Mouse (Mus musculus) G1E (cell line): ENCODE data around the gene Loxl3. TPM values are rescaled to one million over a fixed set of nuclear protein-coding genes. Genes with fewer than 3 reads are reported as not detected.
A peak's percentile ranks its signal among the peaks of the same experiment; 100 is the strongest.

ENCODE experiments used
- ATAC-seq: 2 replicates; pipeline ENCODE4 v1.8.0; 2016; ENCODE audit warnings: mild to moderate bottlenecking; ENCODE audit not compliant: insufficient number of reproducible peaks, poor library complexity, low FRiP score, severe bottlenecking; ENCODE audit errors: extremely low read depth
- DNase-seq: peaks from one replicate; pipeline ENCODE4 v3.0.0; 2012; ENCODE audit warnings: low spot score
- H3K27me3 ChIP-seq: 2 replicates; pipeline ENCODE4 v1.6.1; 2012; ENCODE audit warnings: mild to moderate bottlenecking, low read length, inconsistent platforms; ENCODE audit not compliant: insufficient read depth
- H3K36me3 ChIP-seq: replicated peaks from 2 replicates; pipeline ENCODE3; 2012; ENCODE audit warnings: mild to moderate bottlenecking, inconsistent platforms
- H3K4me1 ChIP-seq: 2 replicates; pipeline ENCODE4 v1.6.1; 2012; ENCODE audit warnings: low read depth, low read length, inconsistent platforms, mixed read lengths; ENCODE audit not compliant: insufficient read depth
- H3K4me3 ChIP-seq: 2 replicates; pipeline ENCODE4 v1.5.1; 2012; ENCODE audit warnings: low read depth, mild to moderate bottlenecking, inconsistent platforms, low read length, moderate library complexity, mixed read lengths
- H3K9me3 ChIP-seq: replicated peaks from 2 replicates; pipeline ENCODE4 v1.6.1; 2012; ENCODE audit warnings: inconsistent platforms
- CTCF ChIP-seq: IDR thresholded peaks from 2 replicates; pipeline ENCODE4 v1.5.1; 2012; ENCODE audit warnings: low read depth, low read length, inconsistent platforms, mixed read lengths
- GATA1 ChIP-seq: IDR thresholded peaks from 2 replicates; pipeline ENCODE4 v1.6.1; 2012; ENCODE audit warnings: borderline replicate concordance, low read length, inconsistent platforms, mixed read lengths
- GATA2 ChIP-seq: IDR thresholded peaks from 2 replicates; pipeline ENCODE4 v1.6.1; 2012; ENCODE audit warnings: low read depth, low read length, inconsistent platforms, borderline replicate concordance
- POLR2AphosphoS5 ChIP-seq: IDR thresholded peaks from 2 replicates; pipeline ENCODE4 v1.6.1; 2012; ENCODE audit warnings: low read depth, low read length, inconsistent platforms; ENCODE audit not compliant: insufficient replicate concordance
- TAL1 ChIP-seq: conservative IDR thresholded peaks from 2 replicates; pipeline ENCODE4 v1.6.1; 2012; ENCODE audit warnings: low read depth, low read length, inconsistent platforms, mixed read lengths
- polyA plus RNA-seq: library from polyadenylated mRNA; stranded (reverse); fragments of >175 nt; gene quantifications from 2 replicates; pipeline ENCODE4 v1.2.3, GENCODE M21; 2012
- total RNA-seq, 2 experiments: library from RNA; stranded (forward) in 1 of 2; stranded (reverse) in 1 of 2; fragments of 200-1000 nt in 1 of 2; fragments of >200 nt in 1 of 2; fragmentation: Nextera tagmentation in 1 of 2; gene quantifications; 2 replicates each; pipeline ENCODE4 v1.2.3; 2014 to 2017

Gene Loxl3
- total and polyA plus RNA-seq, 3 experiments, result 0.12 to 0.75 (median 0.71) TPM

DNA sequence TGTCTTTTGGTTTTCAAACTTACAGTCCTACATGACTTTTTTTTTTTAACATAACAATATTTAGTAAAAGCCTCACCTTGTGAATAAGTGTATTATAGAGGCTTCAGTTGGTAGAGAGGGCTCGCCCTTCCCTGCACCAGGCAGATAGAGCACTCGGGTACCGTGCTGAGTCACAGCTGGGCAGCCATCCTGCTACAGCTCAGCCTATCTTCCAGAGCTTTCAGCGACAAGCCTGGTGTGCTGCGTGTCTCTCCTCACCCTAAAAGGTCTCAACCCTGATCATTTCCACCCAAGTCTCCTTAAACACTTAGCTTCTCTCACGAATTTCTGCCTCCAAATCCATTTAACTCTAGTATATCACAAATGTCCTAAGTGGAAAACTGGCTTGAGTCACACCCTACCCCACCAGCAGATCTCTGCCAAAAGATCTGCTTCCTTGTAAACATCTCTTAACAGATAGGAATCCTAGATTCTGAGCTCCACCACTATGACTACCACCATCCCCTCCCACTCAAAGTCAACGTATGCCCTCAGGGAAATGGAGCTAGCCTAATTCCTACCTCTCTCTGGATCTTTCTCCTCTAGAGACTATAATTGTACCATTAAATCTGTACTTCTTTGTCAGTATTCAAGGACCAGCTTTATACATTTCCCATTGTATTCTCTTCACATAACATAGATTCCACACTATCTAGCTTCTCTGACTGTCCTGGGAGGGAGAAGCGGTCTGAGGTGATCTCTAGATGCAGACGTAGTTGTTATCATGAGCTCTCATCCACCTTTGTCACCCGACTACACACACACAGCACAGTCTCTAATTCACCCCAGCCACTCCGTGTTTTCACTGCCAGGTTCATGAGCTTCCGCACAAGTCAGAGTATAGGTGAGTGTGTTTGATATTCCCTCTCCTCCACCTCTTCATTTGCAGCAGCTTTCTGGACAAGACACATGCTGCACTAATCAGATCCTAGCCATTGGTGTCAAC is 19.2 kb upstream of the Loxl3 start:
- Histone ChIP-seq H3K36me3 (no peaks in the 10 kb centered on the region), H3K4me3 (peak overlapping the region; percentile 47; the same call in 1 of the 2 replicates)
- ATAC-seq, result peak; percentile 94

DNA sequence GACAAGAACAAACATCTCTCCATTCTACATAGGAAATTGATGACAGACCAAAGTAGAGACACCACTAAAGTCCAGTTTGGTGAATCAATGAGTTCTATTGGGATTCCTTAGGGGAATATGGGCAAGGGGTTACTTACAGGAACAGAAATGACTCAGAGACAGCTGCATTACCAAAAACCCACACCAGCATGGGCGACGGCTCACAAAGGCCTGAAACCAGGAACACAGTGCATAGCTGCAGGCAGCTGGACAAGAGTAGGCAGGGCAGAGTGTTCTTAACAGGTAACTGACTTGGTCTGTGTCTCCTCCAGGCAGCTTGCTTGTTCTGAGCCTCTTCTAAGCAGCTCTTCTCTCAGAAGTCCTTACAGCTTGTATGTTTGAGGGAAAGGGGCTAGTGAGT is 18.2 kb upstream of the Loxl3 start:
- Histone ChIP-seq H3K4me3 (no peak overlapping the region), H3K27me3 (no peaks in the 10 kb centered on the region), H3K9me3 (peaks cover 2% of the 10 kb centered on the region; the same call in 1 of the 2 replicates), H3K36me3 (no peaks in the 10 kb centered on the region), H3K4me1 (peaks cover 62% of the 10 kb centered on the region)
- DNase-seq (no peak), ATAC-seq (no peak)
- TF ChIP-seq TAL1, result no peak
- TF ChIP-seq POLR2AphosphoS5, result no peak
- no peak for TF ChIP-seq GATA1
- TF ChIP-seq CTCF, result no peak
- TF ChIP-seq GATA2, result no peak

More for the DNA sequence above, 19.2 kb upstream of the Loxl3 start:
- DNase-seq, result peak; percentile 44
- Histone ChIP-seq H3K27me3 (no peaks in the 10 kb centered on the region), H3K4me1 (peaks cover 61% of the 10 kb centered on the region), H3K9me3 (peaks cover 2% of the 10 kb centered on the region; the same call in 1 of the 2 replicates)
- TF ChIP-seq TAL1 (peak; percentile 38), POLR2AphosphoS5 (no peak), GATA1 (no peak), CTCF (no peak), GATA2 (no peak)

DNA sequence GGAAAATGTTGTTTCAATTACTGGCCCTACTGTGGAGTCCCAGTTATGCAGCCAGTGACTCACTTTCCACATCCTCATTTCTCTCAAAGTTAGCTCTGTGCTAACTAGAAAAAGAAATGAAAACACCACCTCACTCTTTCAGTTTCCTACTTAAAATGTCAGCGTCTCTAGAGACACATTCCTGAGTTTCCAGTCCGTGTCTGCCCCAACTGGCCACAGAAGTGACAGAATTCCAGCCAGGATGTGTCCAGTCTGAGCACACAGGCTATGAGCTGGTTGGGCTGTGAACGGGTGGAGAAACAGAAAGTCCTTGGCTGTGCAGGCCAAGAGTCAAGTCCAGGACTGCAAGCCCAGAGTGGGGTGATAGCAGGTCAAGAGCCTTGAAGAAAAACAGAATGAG is 16.8 kb upstream of the Loxl3 start:
- Histone ChIP-seq H3K36me3 (no peaks in the 10 kb centered on the region), H3K9me3 (peaks cover under 1% of the 10 kb centered on the region; the same call in 1 of the 2 replicates), H3K27me3 (no peaks in the 10 kb centered on the region), H3K4me1 (peaks cover 73% of the 10 kb centered on the region), H3K4me3 (no peak overlapping the region)
- ATAC-seq (no peak), DNase-seq (no peak)
- TF ChIP-seq CTCF, result no peak
- TF ChIP-seq TAL1, result no peak
- TF ChIP-seq POLR2AphosphoS5, result no peak
- no peak for TF ChIP-seq GATA2
- TF ChIP-seq GATA1, result no peak

DNA sequence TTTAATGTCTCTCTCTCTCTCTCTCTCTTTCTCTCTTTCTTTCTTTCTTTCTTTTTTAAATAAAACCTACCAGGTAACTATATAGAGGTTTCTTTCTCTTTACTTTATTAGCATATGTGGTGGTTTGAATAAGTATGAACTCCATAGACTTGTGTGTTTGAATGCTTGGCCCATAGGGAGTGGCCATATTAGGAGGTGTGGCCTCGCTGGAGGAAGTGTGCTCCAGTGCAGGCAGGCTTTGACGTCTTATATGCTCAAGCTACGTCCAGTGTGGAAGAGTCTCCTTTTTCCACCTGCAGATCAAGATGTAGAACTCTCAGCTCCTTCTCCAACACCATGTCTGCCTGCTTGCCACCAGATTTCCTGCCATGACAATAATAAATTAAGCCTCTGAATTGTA is 14.9 kb upstream of the Loxl3 start:
- Histone ChIP-seq H3K4me1 (peaks cover 80% of the 10 kb centered on the region), H3K9me3 (no peaks in the 10 kb centered on the region), H3K27me3 (no peaks in the 10 kb centered on the region), H3K36me3 (no peaks in the 10 kb centered on the region), H3K4me3 (no peak overlapping the region)
- TF ChIP-seq GATA2 (no peak), TAL1 (no peak), GATA1 (no peak), POLR2AphosphoS5 (no peak), CTCF (no peak)
- ATAC-seq (no peak), DNase-seq (no peak)

DNA sequence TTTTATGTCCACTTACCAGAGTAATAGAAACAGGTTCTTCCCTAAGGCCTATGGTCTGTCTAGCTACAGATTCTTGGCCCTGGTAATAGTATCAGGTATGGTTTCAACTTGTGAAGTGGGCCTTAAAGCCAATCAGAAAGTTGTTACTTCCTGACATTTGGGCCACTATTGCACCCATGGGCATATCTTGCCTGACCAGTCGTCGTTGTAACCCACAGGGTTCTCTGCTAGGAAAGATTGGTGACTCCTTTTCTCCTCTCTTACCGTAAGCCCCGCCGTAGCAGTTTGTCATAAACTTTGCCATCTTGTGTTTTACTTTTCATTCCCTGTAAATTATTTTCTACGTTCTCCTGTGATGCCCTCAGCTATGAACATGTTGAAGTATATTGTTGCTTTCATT is 13.9 kb upstream of the Loxl3 start:
- ATAC-seq, result no peak
- TF ChIP-seq POLR2AphosphoS5 (no peak), TAL1 (peak; percentile 37; the same call in 1 of the 2 replicates), CTCF (no peak)

DNA sequence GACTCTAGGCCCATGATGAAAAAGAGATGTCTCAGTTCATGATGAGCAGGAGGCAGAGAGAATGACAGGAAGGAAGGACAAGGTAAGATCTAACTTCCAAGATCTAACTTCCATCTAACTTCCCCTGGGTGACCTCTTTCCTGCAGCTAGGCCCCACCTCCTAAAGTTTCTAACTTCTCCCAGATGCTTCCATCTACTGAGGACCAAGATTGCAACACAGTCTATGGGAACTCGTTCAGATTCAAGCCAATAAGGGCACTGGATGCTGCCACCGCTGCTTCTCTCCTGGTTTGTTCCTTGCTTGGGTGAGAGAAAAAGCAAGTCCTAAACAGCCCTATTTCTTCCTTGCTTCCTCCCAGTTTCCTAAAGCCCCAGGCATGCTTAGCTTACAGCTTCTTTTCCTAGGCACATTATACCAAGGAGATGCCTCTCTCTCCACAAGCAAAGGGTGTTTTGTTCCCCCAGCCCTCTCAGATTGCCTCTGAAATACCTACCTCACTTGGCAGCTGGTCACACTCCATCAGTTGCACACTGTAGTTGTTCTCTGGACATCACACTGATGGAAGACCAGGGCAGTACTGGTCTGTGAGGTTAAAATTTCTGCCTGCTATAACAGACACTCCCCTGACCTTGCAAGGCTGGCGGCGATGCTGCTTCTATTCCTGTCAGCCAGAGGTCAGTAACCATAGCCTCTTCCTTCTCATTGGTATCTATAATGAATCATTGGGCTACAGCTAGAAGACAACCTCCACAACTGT is 13.0 kb upstream of the Loxl3 start:
- Histone ChIP-seq H3K4me1 (peaks cover 76% of the 10 kb centered on the region), H3K36me3 (no peaks in the 10 kb centered on the region), H3K27me3 (no peaks in the 10 kb centered on the region), H3K4me3 (no peak overlapping the region), H3K9me3 (no peaks in the 10 kb centered on the region)
- DNase-seq, result no peak
- no peak for ATAC-seq
- TF ChIP-seq TAL1 (no peak), GATA2 (no peak), GATA1 (no peak), CTCF (no peak), POLR2AphosphoS5 (no peak)

More for the DNA sequence above, 13.9 kb upstream of the Loxl3 start:
- no peaks in the 10 kb centered on the region for H3K9me3 ChIP-seq
- H3K4me1 ChIP-seq, result peaks cover 80% of the 10 kb centered on the region
- H3K27me3 ChIP-seq, result no peaks in the 10 kb centered on the region
- no peaks in the 10 kb centered on the region for H3K36me3 ChIP-seq
- H3K4me3 ChIP-seq, result no peak overlapping the region
- no peak for DNase-seq
